Mouse (Mus musculus) gastrocnemius, postnatal 25 days (tissue): ENCODE data around the gene Acsf3. TPM values are rescaled to one million over a fixed set of nuclear protein-coding genes. Genes with fewer than 3 reads are reported as not detected.

ENCODE experiments used
- DNase-seq: peaks from one replicate; pipeline ENCODE4 v3.0.0; 2022
- total RNA-seq, 2 experiments: library from RNA; stranded (reverse); gene quantifications; 1 replicate in 1 of 2; 2 replicates in 1 of 2; pipeline ENCODE4 v1.2.3; 2021

The Acsf3 gene
- total RNA-seq, 2 experiments from 2014 or later, result 12.9 to 13.3 TPM

GRCm38 (mm10) chr8:122810376-122810775 is 35.1 kb downstream of the Acsf3 start:
- no peak for DNase-seq

DNA sequence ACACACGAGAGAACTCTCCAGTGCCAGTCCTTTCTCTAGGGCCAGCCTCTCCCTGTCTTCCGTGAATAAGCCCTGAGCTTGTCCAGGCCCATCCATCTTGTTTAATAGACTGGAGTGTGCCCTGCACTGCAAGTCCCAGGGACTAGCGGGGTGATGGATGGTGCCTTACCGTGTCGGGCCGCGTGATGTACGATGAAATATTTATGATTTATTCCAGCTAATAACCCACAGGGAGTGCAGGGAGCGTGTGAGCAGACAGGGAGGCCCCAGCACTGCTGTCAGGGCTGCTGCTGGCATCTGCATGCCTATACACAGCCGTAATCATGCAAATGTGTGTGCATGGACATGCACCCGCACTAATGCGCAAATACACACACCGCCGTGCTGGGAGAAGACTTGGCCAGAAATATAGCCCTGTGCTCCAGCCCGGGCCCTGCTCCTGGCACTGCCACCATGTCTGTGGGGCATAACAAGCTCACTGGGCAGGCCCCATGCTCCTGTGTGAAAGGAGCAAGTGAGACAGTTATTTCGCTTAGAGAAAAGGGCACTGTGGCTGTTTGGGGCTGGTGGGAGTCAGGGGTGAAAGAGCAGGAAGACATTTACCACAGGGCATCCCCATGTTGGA is 36.7 kb downstream of the Acsf3 start:
- DNase-seq, result no peak

- no peak for DNase-seq
Observed at GRCm38 (mm10) chr8:122812610-122813250, 37.4 kb downstream of the Acsf3 start.

GRCm38 (mm10) chr8:122814608-122815007 is 39.3 kb downstream of the Acsf3 start:
- DNase-seq, result no peak

GRCm38 (mm10) chr8:122816965-122817364 is 41.7 kb downstream of the Acsf3 start:
- no peak for DNase-seq

DNA sequence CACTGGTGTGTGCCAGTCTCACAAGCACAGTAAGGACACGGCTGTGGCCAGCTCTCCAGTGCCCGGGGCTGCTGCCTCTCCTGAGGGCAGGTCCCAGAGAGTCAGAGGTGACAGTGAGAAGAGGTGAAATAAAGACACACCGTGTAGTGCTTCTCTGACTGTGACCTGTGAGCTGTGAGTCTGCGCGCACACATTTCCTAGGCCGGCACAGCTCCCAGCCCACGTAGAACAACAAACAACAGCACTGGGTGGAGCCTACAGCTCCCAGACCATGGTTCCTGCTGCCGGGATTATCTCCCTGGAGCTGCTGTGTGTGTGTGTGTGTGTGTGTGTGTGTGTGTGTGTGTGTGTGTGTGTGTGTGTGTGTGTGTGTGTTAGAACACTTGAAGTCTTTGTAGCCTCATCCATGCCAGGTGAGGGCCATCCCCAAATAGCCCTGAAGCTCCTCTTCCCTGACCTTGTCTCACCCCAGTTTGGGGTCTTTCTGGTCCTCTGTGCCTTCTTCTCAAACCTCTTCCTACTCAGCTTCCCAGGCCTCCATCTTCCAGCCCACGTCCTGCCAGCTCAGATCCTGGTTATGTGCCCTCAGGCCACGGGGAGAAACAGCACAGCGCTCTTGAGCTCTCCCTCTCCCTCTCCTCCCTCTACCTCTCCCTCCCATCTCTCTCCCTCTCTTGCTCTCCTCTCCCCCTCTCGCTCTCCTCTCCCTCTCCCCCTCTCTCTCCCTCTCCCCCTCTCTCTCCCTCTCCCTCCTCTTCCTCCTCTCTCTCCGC is 42.6 kb downstream of the Acsf3 start:
- no peak for DNase-seq

GRCm38 (mm10) chr8:122819776-122820175 is 44.5 kb downstream of the Acsf3 start:
- no peak for DNase-seq

- no peak for DNase-seq
Observed at GRCm38 (mm10) chr8:122824571-122824970, 49.3 kb downstream of the Acsf3 start.

DNA sequence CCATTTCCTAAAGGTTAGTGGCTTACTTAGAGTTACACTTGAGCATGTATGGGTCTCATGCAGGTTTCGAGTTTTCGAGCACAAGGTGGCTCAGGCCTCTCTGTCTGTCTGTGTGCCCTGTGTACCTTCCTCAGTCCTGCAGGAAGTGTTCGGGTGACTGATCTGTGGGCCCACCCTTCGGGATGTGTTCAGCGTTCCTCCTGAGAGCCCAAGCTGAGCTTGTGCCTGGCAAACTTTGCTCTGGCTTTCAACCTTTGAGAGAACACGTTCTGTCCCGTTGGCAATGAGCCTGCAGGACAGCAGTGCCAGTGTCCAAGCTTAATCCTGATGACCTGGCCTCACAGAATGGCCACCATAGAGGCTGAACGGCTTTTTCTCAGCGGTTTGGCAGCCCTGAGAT is 49.7 kb downstream of the Acsf3 start:
- DNase-seq, result no peak

DNA sequence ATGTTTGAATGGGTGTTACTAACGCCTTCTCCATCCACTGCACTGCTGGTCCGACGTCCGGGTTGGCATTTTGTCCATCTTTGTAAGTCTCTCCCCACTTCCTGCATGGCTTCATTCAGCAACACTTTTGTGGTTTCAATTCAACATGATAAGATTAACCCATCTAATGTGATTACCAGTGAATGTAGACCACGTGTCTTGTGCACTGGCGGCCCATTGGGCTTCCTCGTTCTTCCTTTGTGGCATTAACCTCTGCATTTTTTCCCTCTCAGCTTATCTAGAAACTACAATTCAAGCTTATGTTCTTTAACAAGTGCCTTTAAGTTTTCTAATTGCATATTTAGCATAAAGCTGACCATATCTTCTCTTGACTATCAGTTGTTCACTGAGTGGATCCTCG is 50.1 kb downstream of the Acsf3 start:
- no peak for DNase-seq

DNA sequence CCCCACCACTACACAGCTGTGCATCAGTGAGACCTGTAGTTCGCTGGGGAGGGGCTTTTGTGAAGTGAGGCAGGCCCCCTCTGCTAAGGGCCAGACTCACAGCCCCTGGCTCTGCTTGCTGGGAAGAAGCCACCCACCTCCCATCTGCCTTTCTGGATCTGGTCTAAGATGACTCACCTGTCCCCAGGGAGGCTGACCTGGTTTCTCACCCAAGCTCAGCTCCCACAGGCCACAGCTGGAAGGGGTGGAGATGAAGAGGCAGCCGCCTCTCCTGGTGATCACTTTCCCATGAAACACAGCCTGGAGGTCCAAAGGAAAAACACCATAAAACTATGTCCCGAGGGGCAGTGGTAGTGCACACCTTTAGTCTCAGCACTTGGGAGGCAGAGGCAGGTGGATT is 54.1 kb downstream of the Acsf3 start:
- DNase-seq, result no peak

- peak; percentile 74 for DNase-seq
Observed at GRCm38 (mm10) chr8:122830349-122831061, 55.2 kb downstream of the Acsf3 start.

GRCm38 (mm10) chr8:122834416-122834815 is 59.1 kb downstream of the Acsf3 start:
- no peak for DNase-seq

DNA sequence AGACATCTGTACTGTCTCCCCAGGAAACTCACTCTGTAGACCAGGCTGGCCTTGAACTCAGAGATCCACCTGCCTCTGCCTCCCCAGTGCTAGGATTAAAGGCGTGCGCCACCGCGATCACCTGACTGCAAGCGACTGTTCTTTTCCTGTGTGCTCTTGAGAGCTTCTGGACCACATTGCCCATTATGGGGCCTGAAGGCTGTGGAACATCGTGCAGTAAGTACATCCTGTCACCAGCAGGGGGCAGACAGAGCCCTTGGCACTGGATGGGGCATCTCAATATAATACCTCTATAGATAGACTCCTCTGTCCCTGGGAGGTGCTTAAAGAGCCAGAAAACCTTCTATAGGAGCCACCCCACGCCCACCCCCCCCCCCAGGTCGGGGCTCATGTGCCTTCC is 59.7 kb downstream of the Acsf3 start:
- peak; percentile 47 for DNase-seq

GRCm38 (mm10) chr8:122836199-122836598 is 60.9 kb downstream of the Acsf3 start:
- no peak for DNase-seq

- no peak for DNase-seq
Observed at GRCm38 (mm10) chr8:122836696-122837095, 61.4 kb downstream of the Acsf3 start.

- no peak for DNase-seq
Observed at GRCm38 (mm10) chr8:122844161-122844560, 68.9 kb downstream of the Acsf3 start.

- no peak for DNase-seq
Observed at GRCm38 (mm10) chr8:122845662-122846061, 70.4 kb downstream of the Acsf3 start.

GRCm38 (mm10) chr8:122847829-122848561 is 72.7 kb downstream of the Acsf3 start, which contains the start of gene Cdh15:
Gene Cdh15, plus strand, starts transcription at chr8:122847966.
- DNase-seq, result peak; percentile 82

DNA sequence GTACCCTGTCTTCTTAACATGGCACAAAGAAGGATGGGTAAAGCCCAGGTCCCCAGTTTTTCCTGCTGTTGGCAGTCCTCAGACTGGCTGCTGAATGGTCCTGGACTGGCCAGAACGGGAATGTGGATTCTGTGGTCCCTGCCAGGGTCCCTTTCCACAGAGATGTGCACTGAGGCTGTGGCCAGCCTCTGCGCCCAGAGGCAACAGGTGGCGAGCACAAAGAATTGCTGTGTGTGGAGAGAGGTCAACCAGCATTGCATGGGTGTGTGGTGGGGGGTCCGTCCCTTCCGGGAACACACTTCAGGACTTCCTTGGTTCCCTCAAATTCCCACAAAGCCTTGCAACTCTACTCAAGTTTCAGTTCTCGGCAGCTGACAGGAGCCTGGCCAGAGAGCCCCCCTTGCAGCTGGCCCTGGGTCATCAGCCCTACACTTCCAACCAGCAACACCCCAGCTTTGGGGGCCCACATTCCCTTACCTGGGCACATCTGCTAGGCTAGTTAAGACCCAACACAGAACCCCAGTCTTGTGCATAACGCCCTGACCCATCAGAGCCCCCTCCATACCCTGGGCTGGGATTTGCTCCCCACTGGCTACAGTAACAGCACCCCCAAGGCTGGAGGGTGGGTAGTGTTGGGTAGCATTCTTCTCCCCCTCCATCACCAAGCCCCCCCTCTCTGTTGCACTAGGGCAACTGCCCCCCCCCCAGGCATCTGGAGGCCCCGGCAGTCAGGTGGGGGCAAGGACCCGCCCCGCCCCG is 74.0 kb downstream of the Acsf3 start:
- peak; percentile 28 for DNase-seq

GRCm38 (mm10) chr8:122850641-122851240 is 75.5 kb downstream of the Acsf3 start:
- peak; percentile 51 for DNase-seq
